Mouse (Mus musculus): ENCODE results near the gene Tm6sf1.

GRCm38 (mm10) chr7:81873807-81874206 is 15.0 kb downstream of the Tm6sf1 start:
- TF ChIP-seq POLR2A (IDR thresholded peaks at IDR 0.05; ENCODE audit: control insufficient read depth, extremely low read depth, insufficient read depth, low read length, poor library complexity) (no peak), CTCF (IDR thresholded peaks at IDR 0.05; ENCODE audit: borderline replicate concordance, control insufficient read depth, extremely low read depth, insufficient read depth, low read length, poor library complexity) (no peak)

Data from thymus, adult 2 months (tissue).